Mouse (Mus musculus) heart, adult 2 months (tissue): ENCODE data around the gene Ube2o. TPM values are rescaled to one million over a fixed set of nuclear protein-coding genes. Genes with fewer than 3 reads are reported as not detected.

Source experiments
- DNase-seq, 2 experiments: peaks; one replicate each; pipeline ENCODE4 v3.0.0; 2021
- H3K27ac ChIP-seq: fragments of 200-600 bp; 2 replicates; pipeline ENCODE4 v1.8.1; 2022
- H3K27me3 ChIP-seq: fragments of 200-500 bp; 2 replicates; pipeline ENCODE4 v1.6.1; 2012; ENCODE audit warnings: mild to moderate bottlenecking, low read length, inconsistent platforms, mixed read lengths; ENCODE audit not compliant: control insufficient read depth, insufficient read depth
- H3K36me3 ChIP-seq: fragments of 200-500 bp; 2 replicates; pipeline ENCODE4 v1.6.1; 2012; ENCODE audit warnings: low read length, inconsistent platforms; ENCODE audit not compliant: control insufficient read depth, insufficient read depth
- H3K4me1 ChIP-seq: fragments of 200-500 bp; 2 replicates; pipeline ENCODE4 v1.6.1; 2011; ENCODE audit warnings: low read length; ENCODE audit not compliant: control insufficient read depth, insufficient read depth
- H3K4me3 ChIP-seq: fragments of 200-600 bp; 2 replicates; pipeline ENCODE4 v1.8.1; 2022
- H3K79me2 ChIP-seq: fragments of 200-500 bp; replicated peaks from 2 replicates; pipeline ENCODE4 v1.6.1; 2012; ENCODE audit warnings: mild to moderate bottlenecking, inconsistent platforms, low read length, moderate library complexity, mixed read lengths; ENCODE audit not compliant: control insufficient read depth, insufficient read depth
- H3K9ac ChIP-seq: fragments of 200-500 bp; 2 replicates; pipeline ENCODE4 v1.6.1; 2012; ENCODE audit warnings: low read depth, mild to moderate bottlenecking, control low read depth, inconsistent platforms, low read length, mixed read lengths
- CTCF ChIP-seq: fragments of 200-600 bp; IDR thresholded peaks from 2 replicates; pipeline ENCODE4 v1.8.1; 2022; ENCODE audit warnings: antibody characterized with exemption, mild to moderate bottlenecking, moderate library complexity
- EP300 ChIP-seq: fragments of 200-500 bp; IDR thresholded peaks from 2 replicates; pipeline ENCODE4 v1.6.1; 2011; ENCODE audit warnings: low read depth, low read length, control low read depth; ENCODE audit not compliant: insufficient read depth
- POLR2A ChIP-seq: fragments of 200-500 bp; IDR thresholded peaks from 2 replicates; pipeline ENCODE4 v1.6.1; 2011; ENCODE audit warnings: mild to moderate bottlenecking, low read depth, low read length, control low read depth; ENCODE audit not compliant: insufficient read depth
- WGBS: fragments of 180-500 bp; shearing (Covaris S2); methylation state at CpG from one replicate; pipeline ENCODE4 v1.1.7; 2018; 5-methylcytosine and 5-hydroxymethylcytosine counted together
- intact Hi-C: fragments of 180-260 bp; cut with DNase I; formaldehyde crosslinking; loops from one replicate; pipeline ENCODE4 v1.15.1; 2025
- polyA plus RNA-seq: library from polyadenylated mRNA; depleted of rRNA; stranded (reverse); fragments of >200 nt; gene quantifications from 2 replicates; pipeline ENCODE4 v1.2.3, GENCODE M21; 2012
- total RNA-seq, 2 experiments: library from RNA; stranded (reverse); gene quantifications; 2 replicates each; pipeline ENCODE4 v1.2.3; 2021

Ube2o gene
- total and polyA plus RNA-seq, 3 experiments, result 24.8 to 36.3 (median 26.4) TPM

DNA sequence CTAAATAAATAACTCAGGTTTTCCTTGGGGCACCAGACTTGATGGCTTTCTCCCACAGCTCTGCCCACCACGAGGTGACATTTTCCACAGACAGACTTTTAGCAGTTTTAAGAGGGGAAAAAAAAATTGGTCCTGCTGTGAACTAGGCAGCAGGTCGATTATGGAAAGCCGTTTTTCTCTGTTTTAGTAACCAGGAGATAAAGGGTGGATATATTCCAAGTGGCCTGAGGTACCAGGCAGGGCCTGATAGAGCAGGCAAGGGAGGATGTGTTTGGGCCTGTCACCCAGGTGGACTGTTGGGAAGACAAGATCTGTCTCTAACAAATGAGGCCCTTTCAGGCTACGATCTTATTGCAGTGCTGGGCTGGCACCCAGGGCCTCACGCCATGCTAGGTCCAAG, 75.7 kb downstream of the Ube2o start:
- H3K9ac ChIP-seq, result no peak overlapping the region
- H3K79me2 ChIP-seq, result no peaks in the 10 kb centered on the region
- H3K36me3 ChIP-seq, result no peaks in the 10 kb centered on the region
- H3K27me3 ChIP-seq, result no peaks in the 10 kb centered on the region
- no peak overlapping the region for H3K27ac ChIP-seq
- H3K4me3 ChIP-seq, result no peak overlapping the region
- H3K4me1 ChIP-seq, result peaks cover 2% of the 10 kb centered on the region; the same call in 1 of the 2 replicates
- no peak for TF ChIP-seq POLR2A
- no peak for TF ChIP-seq CTCF
- TF ChIP-seq EP300, result no peak
- WGBS, result 73% methylated on average over 5 of the region's 5 CpGs
- intact Hi-C loops, result no loop called here
- no peak for DNase-seq

- DNase-seq, result peak; percentile 30 to 48
- 54% methylated on average over 17 of the region's 17 CpGs for WGBS
- Histone ChIP-seq H3K27ac (no peak overlapping the region), H3K9ac (no peak overlapping the region), H3K4me3 (no peak overlapping the region), H3K36me3 (no peaks in the 10 kb centered on the region), H3K4me1 (peaks cover 2% of the 10 kb centered on the region; the same call in 1 of the 2 replicates), H3K79me2 (no peaks in the 10 kb centered on the region), H3K27me3 (no peaks in the 10 kb centered on the region)
- TF ChIP-seq POLR2A (no peak), EP300 (peak; percentile 62; the same call in 1 of the 2 replicates), CTCF (no peak)
- intact Hi-C loops, result no loop called here
These were observed 76.7 kb downstream of the Ube2o start for GRCm38 (mm10) chr11:116504516-116504915.

GRCm38 (mm10) chr11:116501005-116501746, 80.1 kb downstream of the Ube2o start:
- peaks cover 2% of the 10 kb centered on the region; the same call in 1 of the 2 replicates for H3K4me1 ChIP-seq
- no peaks in the 10 kb centered on the region for H3K27me3 ChIP-seq
- intact Hi-C loops, result loop anchor here (1.0 kb wide), 2 partner anchors 17 to 33 kb away; no protein-coding TSS in a partner anchor
- H3K4me3 ChIP-seq, result no peak overlapping the region
- H3K9ac ChIP-seq, result no peak overlapping the region
- 16% methylated on average over 7 of the region's 7 CpGs for WGBS
- TF ChIP-seq CTCF (peak; percentile 69), POLR2A (no peak), EP300 (0 out of 2 replicates have a peak, but pooled peaks have one; percentile 67)
- H3K79me2 ChIP-seq, result no peaks in the 10 kb centered on the region
- H3K27ac ChIP-seq, result no peak overlapping the region
- DNase-seq, result peak; percentile 28 to 37
- no peaks in the 10 kb centered on the region for H3K36me3 ChIP-seq

DNA sequence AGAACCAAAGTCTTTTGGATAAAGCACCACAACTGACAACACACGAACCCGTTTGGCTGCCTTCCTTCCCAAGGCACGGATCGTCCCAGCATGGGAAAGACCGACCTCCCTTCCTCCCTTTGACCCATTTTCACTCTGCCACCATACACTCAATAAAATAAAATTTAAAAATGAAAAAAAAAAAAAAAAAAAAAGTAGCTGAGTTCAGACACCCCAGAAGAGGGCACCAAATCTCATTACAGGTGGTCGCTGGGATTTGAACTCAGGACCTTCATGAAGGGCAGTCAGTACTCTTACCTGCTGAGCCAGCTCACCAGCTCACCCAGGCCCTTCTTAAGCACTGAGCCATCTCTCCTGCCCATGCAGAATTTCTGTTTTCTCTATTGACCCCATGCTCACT, 82.2 kb downstream of the Ube2o start:
- H3K27me3 ChIP-seq, result no peaks in the 10 kb centered on the region
- H3K27ac ChIP-seq, result no peak overlapping the region
- H3K36me3 ChIP-seq, result no peaks in the 10 kb centered on the region
- WGBS, result 49% methylated on average over 6 of the region's 6 CpGs
- DNase-seq, result no peak
- no peak overlapping the region for H3K9ac ChIP-seq
- intact Hi-C loops, result loop anchor here (10.0 kb wide), 1 partner anchor 316 kb away; no protein-coding TSS in a partner anchor
- no peak overlapping the region for H3K4me3 ChIP-seq
- no peaks in the 10 kb centered on the region for H3K79me2 ChIP-seq
- TF ChIP-seq EP300 (no peak), CTCF (no peak), POLR2A (no peak)
- H3K4me1 ChIP-seq, result peaks cover 4% of the 10 kb centered on the region; the same call in 1 of the 2 replicates

- H3K79me2 ChIP-seq, result no peaks in the 10 kb centered on the region
- H3K36me3 ChIP-seq, result no peaks in the 10 kb centered on the region
- H3K4me1 ChIP-seq, result peaks cover 4% of the 10 kb centered on the region; the same call in 1 of the 2 replicates
- intact Hi-C loops, result loop anchor here (10.0 kb wide), 1 partner anchor 316 kb away; no protein-coding TSS in a partner anchor
- DNase-seq, result no peak
- no peak overlapping the region for H3K27ac ChIP-seq
- WGBS, result 18% methylated on average over 34 of the region's 34 CpGs
- no peaks in the 10 kb centered on the region for H3K27me3 ChIP-seq
- H3K4me3 ChIP-seq, result no peak overlapping the region
- H3K9ac ChIP-seq, result no peak overlapping the region
- TF ChIP-seq EP300 (no peak), POLR2A (no peak), CTCF (no peak)
These were observed 82.7 kb downstream of the Ube2o start for GRCm38 (mm10) chr11:116498596-116498995.

GRCm38 (mm10) chr11:116497313-116497712, 83.9 kb downstream of the Ube2o start:
- Histone ChIP-seq H3K9ac (no peak overlapping the region), H3K27ac (no peak overlapping the region), H3K4me3 (no peak overlapping the region), H3K79me2 (no peaks in the 10 kb centered on the region), H3K36me3 (no peaks in the 10 kb centered on the region), H3K27me3 (no peaks in the 10 kb centered on the region), H3K4me1 (peaks cover 4% of the 10 kb centered on the region; the same call in 1 of the 2 replicates)
- DNase-seq, result no peak
- whole genome bisulfite sequencing, result 62% methylated on average over 4 of the region's 4 CpGs
- TF ChIP-seq CTCF (no peak), EP300 (no peak), POLR2A (no peak)
- intact Hi-C loops, result loop anchor here (10.0 kb wide), 1 partner anchor 317 kb away; no protein-coding TSS in a partner anchor
